Mouse (Mus musculus): ENCODE measurements around the gene Spink2.

DNA sequence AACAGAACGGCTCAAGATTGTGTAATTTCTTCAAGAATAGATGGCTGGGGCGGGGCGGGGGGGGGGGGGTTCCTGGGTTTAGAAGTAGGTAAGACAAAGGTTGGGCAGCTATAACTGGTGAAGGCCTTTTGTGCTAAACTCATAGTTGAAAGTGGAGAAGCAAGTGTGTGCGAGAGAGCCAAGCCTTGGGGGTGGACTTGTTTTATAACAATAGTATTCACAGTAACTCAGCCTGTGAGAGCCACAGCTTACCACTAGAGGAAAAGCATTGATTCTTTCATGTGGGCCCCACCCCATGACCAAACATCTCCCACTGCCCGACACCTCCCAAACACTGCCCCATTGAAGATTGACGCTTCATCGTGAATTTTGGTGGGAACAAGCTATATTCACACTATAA lies 47.7 kb downstream of the Spink2 start:
- TF ChIP-seq GATA1 (IDR thresholded peaks at IDR 0.05; ENCODE audit: low read length) (no peak), TAL1 (IDR thresholded peaks at IDR 0.05; ENCODE audit: low read length) (no peak)
